Mouse (Mus musculus) stomach, postnatal 0 days (tissue): ENCODE measurements around the gene Fam129c.

Experiments
- CTCF ChIP-seq: IDR thresholded peaks from 2 replicates; pipeline ENCODE4 v1.5.1; 2016; ENCODE audit warnings: antibody characterized with exemption, low read depth, mild to moderate bottlenecking, moderate library complexity
- EP300 ChIP-seq: optimal IDR thresholded peaks from 2 replicates; pipeline ENCODE3; 2016; ENCODE audit warnings: antibody characterized with exemption

DNA sequence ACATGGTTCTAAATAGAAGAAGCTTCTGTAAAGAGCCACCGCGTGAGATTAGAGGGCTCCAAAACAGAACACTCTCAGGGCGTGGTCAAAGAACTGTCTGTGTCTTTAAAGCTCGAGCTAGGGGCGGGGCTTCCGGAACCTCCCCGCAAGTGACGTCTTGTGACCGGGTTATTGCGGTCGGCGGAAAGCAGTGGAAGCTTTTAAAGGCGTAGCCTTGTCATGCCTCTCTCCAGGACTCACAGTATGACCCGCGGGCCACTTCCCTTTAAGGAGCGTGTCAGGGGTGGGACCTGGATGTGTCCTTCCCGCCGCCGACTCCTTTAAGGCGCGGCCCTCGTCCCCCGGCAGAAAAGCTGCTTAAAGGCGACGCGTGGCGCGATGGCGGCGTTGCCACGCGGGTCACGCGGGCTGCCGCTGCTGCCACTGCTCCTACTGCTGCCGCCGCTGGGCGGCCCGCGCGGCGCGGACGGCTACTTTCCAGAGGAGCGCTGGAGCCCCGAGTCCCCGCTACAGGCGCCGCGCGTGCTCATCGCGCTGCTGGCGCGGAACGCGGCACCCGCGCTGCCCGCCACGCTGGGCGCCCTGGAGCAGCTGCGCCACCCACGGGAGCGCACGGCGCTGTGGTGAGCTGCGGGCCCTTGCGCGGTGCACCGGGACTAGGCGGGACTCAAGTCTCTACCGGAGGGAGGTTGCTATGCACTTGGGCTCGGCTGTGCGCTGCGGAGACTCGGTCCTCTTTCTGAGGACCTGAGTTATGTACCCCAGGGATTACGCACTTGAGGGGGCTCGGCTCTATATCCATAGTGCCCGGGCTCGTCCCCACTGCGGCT is 13.6 kb downstream of the Fam129c start, which contains the start of gene Colgalt1:
- TF ChIP-seq CTCF (peak; percentile 28), EP300 (peak; percentile 69)
